Mouse (Mus musculus): ENCODE data around the gene Ache. TPM values are rescaled to one million over a fixed set of nuclear protein-coding genes. Genes with fewer than 3 reads are reported as not detected.

Ache gene
- total and polyA plus RNA-seq, 2 experiments from 2014 or later = 157 to 210 TPM

DNA sequence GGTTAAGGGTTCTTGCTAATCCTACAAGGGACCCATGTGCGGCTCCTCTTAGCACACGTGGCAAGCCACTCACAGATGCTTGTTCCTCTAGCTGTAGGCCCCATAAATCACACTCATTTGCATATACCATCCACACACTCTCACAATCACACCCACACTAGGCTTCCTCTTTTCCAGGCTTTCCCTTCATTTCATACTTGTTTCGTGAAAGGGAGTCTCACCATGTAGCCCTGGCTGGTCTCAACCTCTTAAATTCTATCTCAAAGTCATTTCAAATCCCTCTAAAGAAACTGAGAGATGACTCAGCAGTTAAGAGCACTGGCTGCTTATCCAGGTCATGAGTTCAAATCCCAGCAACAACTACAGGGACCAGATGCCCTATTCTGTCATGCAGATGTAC is 18.5 kb downstream of the Ache start:
- Histone ChIP-seq H3K9me3 (ENCODE audit: low read length) (no peaks in the 10 kb centered on the region), H3K27ac (no peak overlapping the region), H3K4me2 (ENCODE audit: low read depth, low read length) (peak overlapping the region; percentile 60), H3K36me3 (ENCODE audit: insufficient read depth, low read length) (peaks cover 42% of the 10 kb centered on the region), H3K4me3 (ENCODE audit: low read length) (peak overlapping the region; percentile 74), H3K4me1 (ENCODE audit: insufficient read depth, low read length) (peaks cover 24% of the 10 kb centered on the region), H3K27me3 (ENCODE audit: insufficient read depth, low read length) (no peaks in the 10 kb centered on the region), H3K9ac (replicated peaks; ENCODE audit: low read length) (peak overlapping the region; percentile 92; the same call in 1 of the 2 replicates)
- TF ChIP-seq CTCF (IDR thresholded peaks at IDR 0.05; ENCODE audit: low read depth) = no peak
- WGBS = 58% methylated on average over 3 of the region's 3 CpGs
- DNase-seq (ENCODE audit: low spot score) (no peak), ATAC-seq (no peak)

DNA sequence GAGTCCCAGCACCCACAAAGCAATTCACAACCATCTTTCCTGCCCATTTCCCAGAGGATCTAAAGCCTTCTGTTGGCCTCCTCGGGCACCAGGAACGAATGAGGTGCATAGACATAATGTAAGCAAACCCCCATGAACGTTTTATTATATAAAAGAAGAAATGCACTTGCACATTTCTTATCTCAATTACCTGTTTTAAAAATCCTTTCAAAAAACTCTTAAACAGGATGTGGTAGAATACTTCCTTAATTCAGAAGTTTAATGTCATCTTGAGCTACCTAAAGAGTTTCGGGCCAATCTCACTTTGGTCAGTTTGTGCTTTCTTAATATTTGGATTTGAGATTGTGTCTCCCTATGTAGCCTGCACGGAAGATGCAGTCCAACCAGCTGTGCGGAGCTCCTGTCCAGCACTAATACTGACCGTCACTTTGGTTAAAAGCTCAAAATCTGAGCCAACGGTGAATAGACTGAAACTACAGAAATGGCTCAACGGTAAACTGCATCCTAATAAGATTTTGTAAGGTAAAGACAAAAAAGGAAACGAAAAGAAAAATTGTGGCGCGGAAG is 19.2 kb downstream of the Ache start:
- H3K36me3 ChIP-seq (ENCODE audit: insufficient read depth, low read length) = peaks cover 35% of the 10 kb centered on the region

DNA sequence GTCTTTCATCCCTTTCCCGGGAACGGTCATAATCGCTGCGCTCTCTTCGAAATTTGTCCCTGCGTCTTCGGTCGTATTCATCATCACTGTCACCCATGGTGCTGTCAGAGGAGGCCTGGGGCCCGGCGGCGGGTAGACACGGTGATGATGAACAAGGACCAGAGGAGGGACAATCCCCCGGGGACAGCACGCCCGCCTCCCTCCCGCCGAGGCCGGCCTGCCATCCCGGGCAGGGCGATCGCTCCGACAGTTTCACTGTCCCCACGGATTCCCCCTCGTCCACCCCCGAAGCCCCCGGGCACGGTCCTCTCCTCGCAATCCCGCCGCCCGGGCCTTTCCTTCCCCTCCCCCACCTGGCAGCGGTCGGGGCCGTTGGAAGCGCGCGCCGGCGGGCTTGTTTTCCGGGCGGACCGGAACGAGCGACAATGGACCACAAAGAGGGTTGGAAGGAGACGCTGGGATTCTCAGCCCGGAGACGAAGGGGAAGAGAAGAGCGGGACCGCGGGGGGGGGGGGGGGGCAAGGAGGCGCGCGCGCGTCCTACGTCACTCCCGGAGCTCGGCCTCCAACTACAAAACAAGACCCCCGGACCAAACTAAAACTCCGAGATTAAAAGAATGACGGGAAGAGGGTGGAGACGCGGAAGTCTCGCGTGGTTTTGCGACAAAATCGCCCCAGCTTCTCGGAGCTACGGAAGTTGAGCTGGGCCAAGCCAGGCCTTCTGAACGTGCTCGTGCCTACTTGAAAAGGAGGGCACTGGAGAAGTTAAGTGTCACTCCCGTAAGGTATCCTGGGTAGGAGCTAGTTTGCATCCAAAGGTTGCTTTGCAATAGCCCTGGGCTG is 20.0 kb downstream of the Ache start, which contains the start of gene Srrt:
Gene Srrt, minus strand, starts transcription at position 604 of the 842 bp plus-strand sequence.
- TF ChIP-seq CTCF (IDR thresholded peaks at IDR 0.05; ENCODE audit: low read depth) = no peak
- Histone ChIP-seq H3K9me3 (ENCODE audit: low read length) (no peaks in the 10 kb centered on the region), H3K27me3 (ENCODE audit: insufficient read depth, low read length) (no peaks in the 10 kb centered on the region), H3K4me2 (ENCODE audit: low read depth, low read length) (peak within 1 kb of the TSS; percentile 60), H3K9ac (replicated peaks; ENCODE audit: low read length) (peak within 1 kb of the TSS; percentile 92), H3K27ac (peak within 1 kb of the TSS; percentile 97), H3K36me3 (ENCODE audit: insufficient read depth, low read length) (peaks cover 27% of the 10 kb centered on the region), H3K4me3 (ENCODE audit: low read length) (peak within 1 kb of the TSS; percentile 74), H3K4me1 (ENCODE audit: insufficient read depth, low read length) (peaks cover 24% of the 10 kb centered on the region)
- DNase-seq (ENCODE audit: low spot score) (peak; percentile 98), ATAC-seq (peak; percentile 93)
- under 1% methylated on average over 55 of the region's 72 CpGs for WGBS

More for the DNA sequence above, 19.2 kb downstream of the Ache start:
- peaks cover 24% of the 10 kb centered on the region for H3K4me1 ChIP-seq (ENCODE audit: insufficient read depth, low read length)
- WGBS = 12% methylated on average over 12 of the region's 12 CpGs
- H3K4me3 ChIP-seq (ENCODE audit: low read length) = peak overlapping the region; percentile 74
- H3K4me2 ChIP-seq (ENCODE audit: low read depth, low read length) = peak overlapping the region; percentile 60
- H3K27me3 ChIP-seq (ENCODE audit: insufficient read depth, low read length) = no peaks in the 10 kb centered on the region
- peak overlapping the region; percentile 97 for H3K27ac ChIP-seq
- no peak for ATAC-seq
- no peak for DNase-seq (ENCODE audit: low spot score)
- peak overlapping the region; percentile 92 for H3K9ac ChIP-seq (replicated peaks; ENCODE audit: low read length)
- H3K9me3 ChIP-seq (ENCODE audit: low read length) = no peaks in the 10 kb centered on the region
- TF ChIP-seq CTCF (IDR thresholded peaks at IDR 0.05; ENCODE audit: low read depth) = no peak

DNA sequence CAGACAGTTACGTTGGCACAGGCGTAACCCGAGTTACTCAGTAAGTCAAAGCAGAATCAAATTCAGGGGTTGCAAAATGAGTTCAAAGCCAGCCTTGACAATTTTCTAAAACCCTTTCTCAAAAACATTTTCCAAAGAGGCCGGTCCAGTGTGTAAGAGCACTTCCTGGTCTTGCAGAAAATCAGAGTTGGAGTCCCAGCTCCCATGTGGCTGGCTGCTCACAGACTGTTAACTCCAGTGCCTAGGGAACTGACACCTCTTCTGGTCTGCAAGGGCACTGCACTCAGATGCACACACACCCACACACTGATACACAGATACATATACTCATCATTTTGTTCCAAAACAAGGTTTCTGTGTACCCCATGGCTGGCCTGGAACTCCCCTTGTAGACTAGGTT is 21.0 kb downstream of the Ache start:
- H3K9ac ChIP-seq (replicated peaks; ENCODE audit: low read length) = peak overlapping the region; percentile 92
- peaks cover 17% of the 10 kb centered on the region; the same call in 1 of the 2 replicates for H3K36me3 ChIP-seq (ENCODE audit: insufficient read depth, low read length)
- peak overlapping the region; percentile 60 for H3K4me2 ChIP-seq (ENCODE audit: low read depth, low read length)
- 95% methylated on average over 4 of the region's 4 CpGs for WGBS
- H3K9me3 ChIP-seq (ENCODE audit: low read length) = no peaks in the 10 kb centered on the region
- DNase-seq (ENCODE audit: low spot score) = no peak
- 0 out of 2 replicates have a peak, but pooled peaks have one; percentile 34 for TF ChIP-seq CTCF (IDR thresholded peaks at IDR 0.05; ENCODE audit: low read depth)
- peak overlapping the region; percentile 74 for H3K4me3 ChIP-seq (ENCODE audit: low read length)
- no peaks in the 10 kb centered on the region for H3K27me3 ChIP-seq (ENCODE audit: insufficient read depth, low read length)
- peak overlapping the region; percentile 97 for H3K27ac ChIP-seq
- H3K4me1 ChIP-seq (ENCODE audit: insufficient read depth, low read length) = peaks cover 24% of the 10 kb centered on the region
- ATAC-seq = no peak

DNA sequence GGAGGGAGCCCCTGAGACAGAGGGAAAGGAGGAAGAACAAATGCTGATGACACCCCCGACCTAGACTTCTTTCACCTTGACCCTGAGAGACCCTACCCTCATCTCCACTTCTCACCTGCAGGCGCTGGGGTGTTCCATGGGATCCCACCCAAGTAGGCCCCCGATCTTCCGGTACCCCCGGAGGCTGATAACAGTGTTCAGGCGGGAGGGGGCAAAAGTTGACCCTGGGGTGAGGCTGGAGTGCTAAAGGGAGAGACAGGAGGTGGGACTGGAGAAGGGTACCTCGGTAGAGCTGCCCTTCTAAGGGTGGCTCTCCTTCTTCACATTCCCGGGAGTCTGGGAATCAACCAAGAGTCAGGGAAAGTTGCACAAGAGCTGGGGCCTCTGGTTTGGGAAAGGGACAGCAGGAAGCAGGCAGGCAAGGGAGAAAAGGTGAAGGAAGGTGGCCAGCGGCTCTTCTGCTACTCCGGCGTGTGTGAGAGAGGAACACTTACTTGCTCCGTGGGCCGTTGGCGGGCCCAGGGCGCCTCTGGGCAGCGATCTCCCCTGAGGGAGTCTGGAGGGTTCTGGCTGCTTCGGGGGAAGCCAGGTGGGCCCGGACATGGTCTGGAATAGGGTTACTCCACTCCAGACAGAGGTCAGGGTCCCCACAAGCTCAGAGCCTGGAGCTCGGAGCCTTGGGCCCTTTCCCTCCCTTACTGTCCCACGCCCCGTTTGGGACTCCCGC is 26.3 kb downstream of the Ache start:
- H3K4me1 ChIP-seq (ENCODE audit: insufficient read depth, low read length) = no peaks in the 10 kb centered on the region
- H3K9me3 ChIP-seq (ENCODE audit: low read length) = no peaks in the 10 kb centered on the region
- 3% methylated on average over 22 of the region's 22 CpGs for WGBS
- no peak for TF ChIP-seq CTCF (IDR thresholded peaks at IDR 0.05; ENCODE audit: low read depth)
- DNase-seq (ENCODE audit: low spot score) = no peak
- peak overlapping the region; percentile 33 for H3K4me3 ChIP-seq (ENCODE audit: low read length)
- peak overlapping the region; percentile 49 for H3K9ac ChIP-seq (replicated peaks; ENCODE audit: low read length)
- peak; percentile 60 for ATAC-seq
- no peaks in the 10 kb centered on the region for H3K27me3 ChIP-seq (ENCODE audit: insufficient read depth, low read length)
- peaks cover 24% of the 10 kb centered on the region; the same call in 1 of the 2 replicates for H3K36me3 ChIP-seq (ENCODE audit: insufficient read depth, low read length)
- peak overlapping the region; percentile 55; the same call in 1 of the 2 replicates for H3K27ac ChIP-seq
- H3K4me2 ChIP-seq (ENCODE audit: low read depth, low read length) = peak overlapping the region; percentile 63
